Mouse (Mus musculus) lung, embryonic 16.5 days (tissue): ENCODE results near the gene Fabp7. TPM values are rescaled to one million over a fixed set of nuclear protein-coding genes. Genes with fewer than 3 reads are reported as not detected.

Experiments used
- ATAC-seq: fragments of 200-750 bp; cut with Nextera tagmentation; 2 replicates; pipeline ENCODE4 v1.8.0; 2017; ENCODE audit warnings: low read depth, mild to moderate bottlenecking, moderate library complexity
- H3K27ac ChIP-seq: fragments of 300-500 bp; sonication (generic); 2 replicates; pipeline ENCODE4 v1.5.1; 2014; ENCODE audit warnings: mild to moderate bottlenecking, control low read depth, low read length
- H3K27me3 ChIP-seq: fragments of 300-500 bp; sonication (generic); 2 replicates; pipeline ENCODE4 v1.6.1; 2014; ENCODE audit warnings: low read depth, low read length, mixed read lengths; ENCODE audit not compliant: control insufficient read depth, insufficient read depth
- H3K36me3 ChIP-seq: fragments of 300-500 bp; sonication (generic); 2 replicates; pipeline ENCODE4 v1.6.1; 2014; ENCODE audit warnings: low read length; ENCODE audit not compliant: control insufficient read depth, insufficient read depth
- H3K4me1 ChIP-seq: fragments of 300-500 bp; sonication (generic); replicated peaks from 2 replicates; pipeline ENCODE4 v1.6.1; 2014; ENCODE audit warnings: low read length, mixed read lengths; ENCODE audit not compliant: control insufficient read depth, insufficient read depth
- H3K4me2 ChIP-seq: fragments of 300-500 bp; sonication (generic); 2 replicates; pipeline ENCODE4 v1.6.1; 2014; ENCODE audit warnings: low read depth, low read length, control low read depth
- H3K4me3 ChIP-seq: fragments of 300-500 bp; sonication (generic); 2 replicates; pipeline ENCODE4 v1.5.1; 2014; ENCODE audit warnings: mild to moderate bottlenecking, low read length, control low read depth
- H3K9ac ChIP-seq: fragments of 300-500 bp; sonication (generic); 2 replicates; pipeline ENCODE4 v1.6.1; 2014; ENCODE audit warnings: low read length, control low read depth
- H3K9me3 ChIP-seq: fragments of 300-500 bp; sonication (generic); 2 replicates; pipeline ENCODE4 v1.6.1; 2016; ENCODE audit warnings: low read length; ENCODE audit not compliant: control insufficient read depth
- WGBS: fragments of 180-500 bp; shearing (Covaris S2); extraction: QIAGEN DNeasy Blood & Tissue Kit; methylation state at CpG from one replicate; pipeline ENCODE4 v1.1.7; 2014; 5-methylcytosine and 5-hydroxymethylcytosine counted together
- polyA plus RNA-seq: library from polyadenylated mRNA; unstranded; fragments of >200 nt; fragmentation: Nextera tagmentation; extraction: Ambion mirVana; gene quantifications from 2 replicates; pipeline ENCODE4 v1.2.1, GENCODE M21; 2015

Fabp7 gene
- polyA plus RNA-seq = 11.9 and 15.1 TPM in 2 replicates

GRCm38 (mm10) chr10:57784876-57785150, at the start of gene Fabp7:
TSS of gene Fabp7 (plus strand) at chr10:57784881.
- Histone ChIP-seq H3K4me1 (peaks cover 15% of the 10 kb centered on the region), H3K4me3 (no peak within 1 kb of the TSS), H3K9ac (no peak within 1 kb of the TSS), H3K9me3 (no peaks in the 10 kb centered on the region), H3K27ac (no peak within 1 kb of the TSS), H3K4me2 (peak within 1 kb of the TSS; percentile 38), H3K36me3 (no peaks in the 10 kb centered on the region), H3K27me3 (no peaks in the 10 kb centered on the region)
- ATAC-seq = no peak
- WGBS = 28% methylated on average over 7 of the region's 7 CpGs

DNA sequence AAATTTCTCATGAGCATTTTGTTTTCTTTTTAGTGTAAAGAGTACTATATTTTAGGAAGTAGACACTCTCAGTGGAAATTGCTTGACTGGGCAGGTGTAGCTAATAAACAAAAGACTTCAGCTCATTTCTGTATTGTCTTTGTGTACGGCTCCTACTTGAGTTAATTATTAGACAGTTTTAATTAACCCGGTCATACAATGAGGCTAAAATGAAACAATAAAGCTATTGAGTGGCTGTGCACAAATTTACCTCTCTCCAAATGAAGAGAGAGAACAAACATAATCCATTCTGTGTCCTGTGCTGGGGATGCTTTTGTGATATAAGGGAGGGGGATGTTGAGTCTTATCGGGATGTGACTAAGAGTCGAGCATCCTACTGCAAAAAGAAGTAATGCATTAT, 43.9 kb upstream of the Fabp7 start:
- no peak overlapping the region for H3K27ac ChIP-seq
- H3K4me2 ChIP-seq = no peak overlapping the region
- 75% methylated on average over 4 of the region's 4 CpGs for WGBS
- no peaks in the 10 kb centered on the region for H3K9me3 ChIP-seq
- H3K9ac ChIP-seq = no peak overlapping the region
- no peak for ATAC-seq
- H3K27me3 ChIP-seq = no peaks in the 10 kb centered on the region
- H3K4me3 ChIP-seq = no peak overlapping the region
- no peaks in the 10 kb centered on the region for H3K36me3 ChIP-seq
- no peaks in the 10 kb centered on the region for H3K4me1 ChIP-seq

- Histone ChIP-seq H3K27me3 (no peaks in the 10 kb centered on the region), H3K27ac (no peak overlapping the region), H3K36me3 (no peaks in the 10 kb centered on the region), H3K9ac (no peak overlapping the region), H3K4me3 (no peak overlapping the region), H3K4me2 (no peak overlapping the region), H3K4me1 (no peaks in the 10 kb centered on the region), H3K9me3 (no peaks in the 10 kb centered on the region)
- no peak for ATAC-seq
- WGBS = 49% methylated on average over 2 of the region's 2 CpGs
Observed at GRCm38 (mm10) chr10:57741351-57741750, 43.3 kb upstream of the Fabp7 start.

GRCm38 (mm10) chr10:57743045-57743444, 41.6 kb upstream of the Fabp7 start:
- Histone ChIP-seq H3K4me3 (no peak overlapping the region), H3K27me3 (no peaks in the 10 kb centered on the region), H3K9ac (no peak overlapping the region), H3K27ac (no peak overlapping the region), H3K9me3 (no peaks in the 10 kb centered on the region), H3K36me3 (no peaks in the 10 kb centered on the region), H3K4me2 (no peak overlapping the region), H3K4me1 (no peaks in the 10 kb centered on the region)
- ATAC-seq = no peak
- 64% methylated on average over 7 of the region's 7 CpGs for WGBS

DNA sequence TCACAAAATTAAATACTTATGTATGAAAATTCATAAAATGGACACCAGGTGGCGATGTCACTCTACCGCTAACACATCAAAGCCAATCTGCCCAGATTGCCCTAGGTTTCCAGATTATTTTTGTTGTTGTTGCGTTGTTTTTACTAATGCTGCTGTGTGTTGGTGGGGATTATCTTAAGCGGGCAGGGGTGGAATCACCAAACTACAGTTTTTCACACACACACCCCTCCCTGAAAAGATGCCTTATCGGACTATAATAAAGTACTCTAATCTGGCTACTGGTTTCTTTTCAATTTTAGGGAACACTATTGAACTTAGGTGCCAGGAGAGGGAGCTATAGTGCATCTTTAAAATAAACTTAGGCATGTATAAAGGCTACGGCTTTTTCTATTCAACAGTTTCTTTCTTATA, 41.1 kb upstream of the Fabp7 start:
- peak overlapping the region; percentile 46; the same call in 1 of the 2 replicates for H3K9ac ChIP-seq
- no peaks in the 10 kb centered on the region for H3K27me3 ChIP-seq
- peak overlapping the region; percentile 54 for H3K4me3 ChIP-seq
- no peak overlapping the region for H3K27ac ChIP-seq
- H3K9me3 ChIP-seq = no peaks in the 10 kb centered on the region
- 3% methylated on average over 6 of the region's 6 CpGs for WGBS
- H3K4me1 ChIP-seq = no peaks in the 10 kb centered on the region
- peak; percentile 66; the same call in 1 of the 2 replicates for ATAC-seq
- peak overlapping the region; percentile 61 for H3K4me2 ChIP-seq
- H3K36me3 ChIP-seq = no peaks in the 10 kb centered on the region

- no peak overlapping the region for H3K4me3 ChIP-seq
- no peaks in the 10 kb centered on the region for H3K36me3 ChIP-seq
- H3K4me2 ChIP-seq = no peak overlapping the region
- H3K27me3 ChIP-seq = no peaks in the 10 kb centered on the region
- H3K27ac ChIP-seq = no peak overlapping the region
- H3K4me1 ChIP-seq = no peaks in the 10 kb centered on the region
- H3K9me3 ChIP-seq = no peaks in the 10 kb centered on the region
- H3K9ac ChIP-seq = no peak overlapping the region
- no peak for ATAC-seq
- WGBS = 43% methylated on average over 2 of the region's 2 CpGs
Observed at GRCm38 (mm10) chr10:57744128-57744765, 40.4 kb upstream of the Fabp7 start.

GRCm38 (mm10) chr10:57745452-57745851, 39.2 kb upstream of the Fabp7 start:
- H3K27ac ChIP-seq = no peak overlapping the region
- H3K4me2 ChIP-seq = no peak overlapping the region
- no peaks in the 10 kb centered on the region for H3K27me3 ChIP-seq
- H3K9me3 ChIP-seq = no peaks in the 10 kb centered on the region
- ATAC-seq = no peak
- no peaks in the 10 kb centered on the region for H3K36me3 ChIP-seq
- H3K4me3 ChIP-seq = no peak overlapping the region
- no peaks in the 10 kb centered on the region for H3K4me1 ChIP-seq
- no peak overlapping the region for H3K9ac ChIP-seq

DNA sequence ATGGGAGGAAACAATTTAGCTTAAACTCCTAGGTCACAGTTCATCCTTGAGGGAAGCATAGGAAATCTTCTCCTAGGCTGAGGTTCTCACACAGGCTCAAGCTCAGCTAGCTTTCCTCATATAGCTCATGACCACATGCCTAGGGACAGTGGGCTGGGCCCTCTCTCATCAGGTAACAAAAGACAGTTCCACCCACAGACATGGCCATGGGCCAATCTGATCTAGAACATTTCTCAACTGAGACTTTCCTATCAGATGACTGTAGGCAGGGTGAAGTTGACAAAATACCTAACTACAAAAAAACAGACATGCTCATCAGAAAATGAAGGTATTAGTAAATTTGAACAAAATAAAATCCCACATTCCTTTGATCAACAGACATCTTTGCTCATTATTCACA, 37.6 kb upstream of the Fabp7 start:
- Histone ChIP-seq H3K4me1 (no peaks in the 10 kb centered on the region), H3K27ac (no peak overlapping the region), H3K9me3 (no peaks in the 10 kb centered on the region), H3K4me2 (no peak overlapping the region), H3K36me3 (no peaks in the 10 kb centered on the region), H3K27me3 (no peaks in the 10 kb centered on the region), H3K4me3 (no peak overlapping the region), H3K9ac (no peak overlapping the region)
- ATAC-seq = no peak

DNA sequence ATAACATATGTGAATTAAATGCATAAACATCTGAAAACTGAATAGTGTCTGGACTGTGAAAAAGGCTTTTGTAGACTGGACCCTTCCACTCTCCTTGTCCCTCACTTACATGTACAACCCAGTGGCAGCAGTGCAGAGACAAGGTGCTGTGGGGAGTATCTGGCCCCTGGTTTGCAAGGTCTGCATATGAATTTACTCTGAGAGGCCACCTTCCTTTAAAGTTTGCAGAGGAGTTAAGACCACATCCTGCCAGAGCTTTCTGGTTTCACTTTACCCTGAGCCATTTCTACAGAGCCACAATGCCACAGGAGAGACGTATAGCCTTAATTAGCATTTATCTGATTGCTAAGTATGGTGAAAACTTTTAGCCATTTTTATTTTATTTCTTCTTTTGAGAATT, 31.3 kb upstream of the Fabp7 start:
- Histone ChIP-seq H3K4me2 (no peak overlapping the region), H3K4me3 (no peak overlapping the region), H3K36me3 (no peaks in the 10 kb centered on the region), H3K9ac (no peak overlapping the region), H3K9me3 (no peaks in the 10 kb centered on the region), H3K4me1 (no peaks in the 10 kb centered on the region), H3K27me3 (no peaks in the 10 kb centered on the region), H3K27ac (no peak overlapping the region)
- 89% methylated on average over 1 of the region's 1 CpGs for WGBS
- no peak for ATAC-seq

- WGBS = 74% methylated on average over 2 of the region's 2 CpGs
- no peak for ATAC-seq
- no peaks in the 10 kb centered on the region for H3K4me1 ChIP-seq
- H3K36me3 ChIP-seq = no peaks in the 10 kb centered on the region
- no peaks in the 10 kb centered on the region for H3K27me3 ChIP-seq
- no peaks in the 10 kb centered on the region for H3K9me3 ChIP-seq
- H3K4me2 ChIP-seq = no peak overlapping the region
- H3K4me3 ChIP-seq = no peak overlapping the region
- H3K9ac ChIP-seq = no peak overlapping the region
- no peak overlapping the region for H3K27ac ChIP-seq
Observed at GRCm38 (mm10) chr10:57755201-57755736, 29.4 kb upstream of the Fabp7 start.
